Mouse (Mus musculus) embryonic fibroblast, embryonic 13.5 days (primary cell): Measurements from ENCODE around the gene Il31ra. TPM values are rescaled to one million over a fixed set of nuclear protein-coding genes. Genes with fewer than 3 reads are reported as not detected.

Source experiments
- H3K27ac ChIP-seq: 2 replicates; pipeline ENCODE4 v1.5.1; 2012; ENCODE audit warnings: low read length, control low read depth, inconsistent platforms; ENCODE audit not compliant: insufficient read depth
- H3K4me1 ChIP-seq: 2 replicates; pipeline ENCODE4 v1.6.1; 2011; ENCODE audit warnings: low read length; ENCODE audit not compliant: control insufficient read depth, insufficient read depth
- H3K4me3 ChIP-seq: 2 replicates; pipeline ENCODE4 v1.5.1; 2011; ENCODE audit warnings: mild to moderate bottlenecking, control low read depth, low read length; ENCODE audit not compliant: insufficient read depth
- CTCF ChIP-seq: IDR thresholded peaks from 2 replicates; pipeline ENCODE4 v1.5.1; 2011; ENCODE audit warnings: mild to moderate bottlenecking, control low read depth, low read length, moderate library complexity, borderline replicate concordance; ENCODE audit not compliant: insufficient read depth
- POLR2A ChIP-seq: IDR thresholded peaks from 2 replicates; pipeline ENCODE4 v1.6.1; 2011; ENCODE audit warnings: low read depth, mild to moderate bottlenecking, control low read depth, low read length, moderate library complexity
- polyA plus RNA-seq: library from polyadenylated mRNA; stranded (reverse); fragments of >200 nt; gene quantifications from 2 replicates; pipeline ENCODE4 v1.2.4, GENCODE M21; 2011; ENCODE audit warnings: low read depth; ENCODE audit not compliant: missing spikeins, insufficient read length

Gene Il31ra
- polyA plus RNA-seq, 1 experiment: 2.3 TPM

GRCm38 (mm10) chr13:112533556-112533955, 60.6 kb downstream of the Il31ra start:
- TF ChIP-seq CTCF: no peak
- no peaks in the 10 kb centered on the region for H3K4me1 ChIP-seq
- no peak overlapping the region for H3K27ac ChIP-seq
- no peak overlapping the region for H3K4me3 ChIP-seq

DNA sequence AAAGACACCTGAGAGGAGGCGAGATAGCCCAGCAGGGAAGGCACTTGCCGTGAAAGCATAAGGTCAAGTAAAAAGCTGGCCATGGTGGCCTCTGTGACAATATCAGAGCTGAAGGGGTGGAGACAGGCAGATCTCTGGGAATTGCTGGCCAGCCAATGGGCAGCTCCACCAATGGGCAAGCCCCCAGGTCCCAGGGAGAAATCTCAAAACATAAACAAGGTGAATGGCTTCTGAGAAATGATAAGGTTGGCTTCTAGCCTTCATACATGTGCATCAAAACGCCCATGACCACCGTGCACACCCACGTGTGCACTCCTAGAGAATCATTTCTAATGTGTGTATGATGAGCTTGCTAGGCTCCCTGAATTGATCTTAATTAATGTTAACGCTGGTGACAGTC, 61.9 kb downstream of the Il31ra start:
- Histone ChIP-seq H3K27ac (no peak overlapping the region), H3K4me1 (no peaks in the 10 kb centered on the region), H3K4me3 (no peak overlapping the region)
- TF ChIP-seq POLR2A (no peak), CTCF (no peak)

GRCm38 (mm10) chr13:112529893-112530292, 64.3 kb downstream of the Il31ra start:
- H3K4me3 ChIP-seq: no peak overlapping the region
- no peak overlapping the region for H3K27ac ChIP-seq
- H3K4me1 ChIP-seq: no peaks in the 10 kb centered on the region
- TF ChIP-seq CTCF (peak; percentile 72; the same call in 1 of the 2 replicates), POLR2A (no peak)

DNA sequence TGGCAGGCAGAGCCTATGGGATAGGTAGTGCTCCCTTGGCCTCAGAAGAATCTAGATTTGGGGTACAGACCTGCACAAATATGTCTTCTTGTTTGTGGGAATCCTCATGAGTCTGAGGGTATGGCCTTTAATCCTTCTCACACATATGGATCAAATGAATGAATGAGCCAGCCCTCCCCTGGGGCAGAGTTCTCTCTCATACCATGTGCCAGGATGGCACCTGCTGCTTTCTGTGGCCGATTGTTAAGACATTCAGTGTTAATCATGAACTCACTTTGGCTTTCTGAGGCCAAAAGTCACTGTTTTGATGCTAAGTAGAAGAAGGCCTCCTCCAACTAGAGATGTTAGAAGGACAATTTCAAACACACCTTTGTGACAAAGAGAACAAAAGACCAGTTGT, 67.0 kb downstream of the Il31ra start:
- no peaks in the 10 kb centered on the region for H3K4me1 ChIP-seq
- H3K4me3 ChIP-seq: no peak overlapping the region
- H3K27ac ChIP-seq: no peak overlapping the region
- TF ChIP-seq POLR2A (no peak), CTCF (no peak)

GRCm38 (mm10) chr13:112523346-112523970, 70.7 kb downstream of the Il31ra start:
- TF ChIP-seq CTCF (no peak), POLR2A (no peak)
- no peak overlapping the region for H3K4me3 ChIP-seq
- H3K27ac ChIP-seq: no peak overlapping the region
- no peaks in the 10 kb centered on the region for H3K4me1 ChIP-seq

- no peak for TF ChIP-seq CTCF
- no peaks in the 10 kb centered on the region for H3K4me1 ChIP-seq
- no peak overlapping the region for H3K27ac ChIP-seq
- no peak overlapping the region for H3K4me3 ChIP-seq
Measured at GRCm38 (mm10) chr13:112522896-112523295, 71.3 kb downstream of the Il31ra start.

GRCm38 (mm10) chr13:112522261-112522660, 71.9 kb downstream of the Il31ra start:
- TF ChIP-seq CTCF: no peak
- TF ChIP-seq POLR2A: no peak
- Histone ChIP-seq H3K27ac (no peak overlapping the region), H3K4me3 (no peak overlapping the region), H3K4me1 (no peaks in the 10 kb centered on the region)

GRCm38 (mm10) chr13:112514546-112514945, 79.6 kb downstream of the Il31ra start:
- H3K27ac ChIP-seq: no peak overlapping the region
- TF ChIP-seq CTCF (no peak), POLR2A (no peak)
- no peaks in the 10 kb centered on the region for H3K4me1 ChIP-seq
- no peak overlapping the region for H3K4me3 ChIP-seq

DNA sequence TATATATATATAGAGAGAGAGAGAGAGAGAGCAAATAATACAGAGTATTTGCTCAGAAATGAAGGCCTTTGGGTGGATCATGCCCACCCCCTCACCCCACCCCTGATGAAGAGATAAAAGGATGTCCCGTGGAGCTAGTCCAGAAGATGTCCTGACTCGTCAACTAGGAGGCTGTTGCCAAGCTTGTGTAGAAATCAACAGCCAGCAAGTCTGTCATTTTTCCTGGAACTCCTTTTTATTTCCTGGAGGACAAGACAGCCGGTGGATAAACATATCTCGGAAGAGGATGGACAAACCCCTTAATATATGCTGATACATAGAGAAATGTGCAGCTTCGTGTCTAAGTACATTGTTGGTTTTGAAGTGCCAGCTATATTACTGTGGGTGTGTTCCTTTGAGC, 81.3 kb downstream of the Il31ra start:
- Histone ChIP-seq H3K4me1 (no peaks in the 10 kb centered on the region), H3K27ac (no peak overlapping the region), H3K4me3 (no peak overlapping the region)
- TF ChIP-seq CTCF (no peak), POLR2A (no peak)

DNA sequence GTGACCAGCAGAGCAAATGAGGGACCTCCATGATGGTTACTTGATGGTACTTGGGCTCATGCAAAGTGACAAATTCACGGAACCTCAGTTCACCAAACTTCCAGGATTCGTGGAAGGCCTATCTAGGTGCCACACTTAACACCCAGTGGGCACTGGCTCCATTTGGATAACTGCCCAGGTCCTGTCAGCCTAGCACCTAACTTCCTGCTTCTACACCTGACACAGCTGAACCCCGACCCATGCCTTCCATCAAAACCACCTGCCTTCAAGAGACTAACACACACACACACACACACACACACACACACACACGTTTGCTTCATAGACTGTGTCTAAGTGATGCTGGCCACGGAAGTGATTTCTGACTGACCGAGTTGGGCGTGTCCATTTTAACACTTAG, 82.3 kb downstream of the Il31ra start:
- H3K4me1 ChIP-seq: no peaks in the 10 kb centered on the region
- TF ChIP-seq CTCF (no peak), POLR2A (no peak)
- no peak overlapping the region for H3K4me3 ChIP-seq
- H3K27ac ChIP-seq: no peak overlapping the region

DNA sequence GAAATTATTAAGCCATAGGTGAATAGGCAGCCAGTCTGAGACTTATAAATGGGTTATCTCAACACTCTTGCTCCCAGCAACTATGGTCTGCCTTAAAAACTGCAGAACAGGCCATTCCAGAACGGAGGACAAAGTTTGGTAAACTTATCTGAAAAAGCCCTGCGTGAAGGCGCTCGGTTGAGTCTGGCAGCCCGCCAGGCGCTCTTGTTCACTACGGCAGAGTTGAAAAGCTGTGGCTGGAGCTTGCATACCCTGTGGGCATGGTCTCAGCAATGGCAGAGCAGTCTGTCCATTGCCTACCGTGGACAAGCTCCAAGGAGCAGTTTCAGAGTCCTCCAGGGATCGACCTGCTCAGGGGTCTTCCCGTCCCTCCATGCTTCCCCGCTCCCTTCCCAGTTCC, 82.9 kb downstream of the Il31ra start:
- Histone ChIP-seq H3K4me1 (no peaks in the 10 kb centered on the region; the same call in 1 of the 2 replicates), H3K27ac (no peak overlapping the region), H3K4me3 (no peak overlapping the region)
- no peak for TF ChIP-seq CTCF
- no peak for TF ChIP-seq POLR2A
